Mouse (Mus musculus): ENCODE results near the gene Txnrd1. TPM values are rescaled to one million over a fixed set of nuclear protein-coding genes. Genes with fewer than 3 reads are reported as not detected.

The Txnrd1 gene
- total RNA-seq, 2 experiments from 2014 or later: 88.4 to 96.8 TPM

- no peak for DNase-seq
Observed at GRCm38 (mm10) chr10:82863827-82864226, 30.1 kb downstream of the Txnrd1 start.

GRCm38 (mm10) chr10:82866356-82866755, 32.6 kb downstream of the Txnrd1 start, which contains the start of gene Eid3:
Eid3 (plus strand) TSS chr10:82866626.
- DNase-seq: no peak

- DNase-seq: no peak
Observed at GRCm38 (mm10) chr10:82866832-82867231, 33.1 kb downstream of the Txnrd1 start.

- peak; percentile 58 for DNase-seq
Observed at GRCm38 (mm10) chr10:82868418-82869086, 34.8 kb downstream of the Txnrd1 start.

GRCm38 (mm10) chr10:82875446-82875845, 41.7 kb downstream of the Txnrd1 start:
- no peak for DNase-seq

GRCm38 (mm10) chr10:82876076-82876796, 42.5 kb downstream of the Txnrd1 start:
- peak; percentile 48 for DNase-seq

GRCm38 (mm10) chr10:82887354-82887753, 53.6 kb downstream of the Txnrd1 start:
- no peak for DNase-seq

GRCm38 (mm10) chr10:82888576-82888975, 54.8 kb downstream of the Txnrd1 start:
- no peak for DNase-seq

GRCm38 (mm10) chr10:82889447-82889973, 55.8 kb downstream of the Txnrd1 start:
- peak; percentile 89 for DNase-seq

GRCm38 (mm10) chr10:82890936-82891335, 57.2 kb downstream of the Txnrd1 start:
- DNase-seq: no peak

GRCm38 (mm10) chr10:82891427-82891826, 57.7 kb downstream of the Txnrd1 start:
- DNase-seq: no peak

- no peak for DNase-seq
Observed at GRCm38 (mm10) chr10:82892442-82893055, 58.8 kb downstream of the Txnrd1 start.

- DNase-seq: no peak
Observed at GRCm38 (mm10) chr10:82893872-82894650, 60.3 kb downstream of the Txnrd1 start.

GRCm38 (mm10) chr10:82897936-82898335, 64.2 kb downstream of the Txnrd1 start:
- DNase-seq: no peak

GRCm38 (mm10) chr10:82898893-82899292, 65.1 kb downstream of the Txnrd1 start:
- no peak for DNase-seq

- DNase-seq: peak; percentile 32
Observed at GRCm38 (mm10) chr10:82899810-82900421, 66.2 kb downstream of the Txnrd1 start.

GRCm38 (mm10) chr10:82900546-82900945, 66.8 kb downstream of the Txnrd1 start:
- no peak for DNase-seq

GRCm38 (mm10) chr10:82901436-82901835, 67.7 kb downstream of the Txnrd1 start:
- DNase-seq: peak; percentile 95

- no peak for DNase-seq
Observed at GRCm38 (mm10) chr10:82908526-82908925, 74.8 kb downstream of the Txnrd1 start.

GRCm38 (mm10) chr10:82909382-82909781, 75.6 kb downstream of the Txnrd1 start:
- DNase-seq: peak; percentile 78

- DNase-seq: peak; percentile 58
Observed at GRCm38 (mm10) chr10:82910198-82910597, 76.4 kb downstream of the Txnrd1 start.

GRCm38 (mm10) chr10:82913238-82913637, 79.5 kb downstream of the Txnrd1 start:
- no peak for DNase-seq
